ENCODE assay signal across 21 mouse cellular contexts in genomic region chr16:29847059-29847458, GRCm38 (mm10).
DNase-seq lines count a peak whose midpoint lies in the region; ATAC-seq lines count a peak whose summit lies in the region.
"Had no signal": no experiment of that assay in that cellular context is flagged by ENCODE, and none has a peak within 500 bp of the region (broad histone marks: within the 10 kb centered on the region; RNA-seq: fewer than 3 reads in every experiment).

No protein-coding gene starts in this region.

- H3K4me1 ChIP-seq in lung, embryonic 15.5 days = peaks cover 39% of the 10 kb centered on the region

- 18% methylated on average over 1 of the region's 1 CpGs for WGBS in lung, embryonic 15.5 days

- H3K4me2 ChIP-seq in lung, embryonic 15.5 days = no peak overlapping the region
- H3K4me2 ChIP-seq: heart, embryonic 12.5 days; hindbrain, embryonic 13.5 days; limb, embryonic 13.5 days; midbrain, embryonic 13.5 days; neural tube, embryonic 12.5 days had no signal

- no peaks in the 10 kb centered on the region for H3K27me3 ChIP-seq in lung, embryonic 15.5 days

- no peak for ATAC-seq in lung, embryonic 15.5 days (ENCODE audit: borderline replicate concordance, extremely low read depth, low FRiP score, low TSS enrichment)
- no peak for ATAC-seq in erythroblast, adult 5-6 weeks (replicated peaks; ENCODE audit: low FRiP score, poor library complexity, severe bottlenecking)
- ATAC-seq: CD4-positive, CD25-positive, alpha-beta regulatory T cell, adult 4 months; forebrain, embryonic 16.5 days; midbrain, embryonic 13.5 days had no signal

- H3K36me3 ChIP-seq in lung, embryonic 15.5 days = no peaks in the 10 kb centered on the region
- H3K36me3 ChIP-seq: embryonic facial prominence, embryonic 10.5 days; heart, embryonic 12.5 days; hindbrain, embryonic 13.5 days; limb, embryonic 13.5 days; midbrain, embryonic 13.5 days; neural tube, embryonic 12.5 days had no signal

- H3K9me3 ChIP-seq in lung, embryonic 15.5 days = no peaks in the 10 kb centered on the region
- H3K9me3 ChIP-seq: embryonic facial prominence, embryonic 10.5 days; heart, embryonic 12.5 days; hindbrain, embryonic 13.5 days; limb, embryonic 13.5 days; midbrain, embryonic 13.5 days; neural tube, embryonic 12.5 days had no signal

- no peak for DNase-seq in lung, postnatal 25 days (ENCODE audit: low spot score)
- DNase-seq in A20 (ENCODE audit: low read depth, low spot score) = peak; percentile 68
- DNase-seq in B cell, adult 2 months = peak; percentile 28 to 30
- DNase-seq in induced T-regulatory cell, adult 2 months (ENCODE audit: low read depth) = peak; percentile 23
- no peak for DNase-seq in urinary bladder, postnatal 36 days (ENCODE audit: low spot score in 2 of 2)
- no peak for DNase-seq in right cerebral cortex, postnatal 25 days
- DNase-seq: cerebellum, adult 9-10 months; lung, adult 18-20 months; right cerebral cortex, adult 18-20 months; thymus, postnatal 36 days had no signal

- H3K27ac ChIP-seq in lung, embryonic 15.5 days = peak overlapping the region; percentile 8
- H3K27ac ChIP-seq: embryonic facial prominence, embryonic 10.5 days; hindbrain, embryonic 13.5 days; limb, embryonic 13.5 days; macrophage; midbrain, embryonic 13.5 days; neural tube, embryonic 12.5 days had no signal

- H3K9ac ChIP-seq in lung, embryonic 15.5 days = no peak overlapping the region
- H3K9ac ChIP-seq: heart, embryonic 12.5 days; hindbrain, embryonic 13.5 days; limb, embryonic 13.5 days; midbrain, embryonic 13.5 days; neural tube, embryonic 12.5 days had no signal

- no peak overlapping the region for H3K4me3 ChIP-seq in lung, embryonic 15.5 days
- H3K4me3 ChIP-seq: embryonic facial prominence, embryonic 10.5 days; heart, embryonic 12.5 days; hindbrain, embryonic 13.5 days; limb, embryonic 13.5 days; midbrain, embryonic 13.5 days; neural tube, embryonic 12.5 days had no signal

Comparison
In these comparisons a context has a peak if more than half of its experiments do, and no peak if none do; other contexts are left out.
1. DNase-seq: peak in A20 (single experiment), B cell, adult 2 months (2 of 2) and induced T-regulatory cell, adult 2 months (single experiment); none in lung, postnatal 25 days (single experiment), urinary bladder, postnatal 36 days (0 of 2) and right cerebral cortex, postnatal 25 days (single experiment).